Mouse (Mus musculus): ENCODE data around the gene Abcb9. TPM values are rescaled to one million over a fixed set of nuclear protein-coding genes. Genes with fewer than 3 reads are reported as not detected.
"Not testable (repeated sequence)": the region's sequence is repeated elsewhere in the genome, so short reads cannot be mapped to it uniquely, and the experiment has no call there.

Abcb9 gene
- polyA plus RNA-seq, 1 experiment from 2014 or later: 1.6 TPM

GRCm38 (mm10) chr5:124052641-124053040 lies 43.0 kb downstream of the Abcb9 start:
- ATAC-seq (ENCODE audit: extremely low read depth, insufficient number of reproducible peaks, low FRiP score, low TSS enrichment); H3K36me3 ChIP-seq; H3K27me3 ChIP-seq (replicated peaks); H3K4me3 ChIP-seq; H3K9ac ChIP-seq; H3K9me3 ChIP-seq; H3K4me2 ChIP-seq: not testable (repeated sequence)
- peak overlapping the region; percentile 54 for H3K27ac ChIP-seq (replicated peaks)
- peaks cover 29% of the 10 kb centered on the region for H3K4me1 ChIP-seq
- 92% methylated on average over 7 of the region's 7 CpGs for WGBS

DNA sequence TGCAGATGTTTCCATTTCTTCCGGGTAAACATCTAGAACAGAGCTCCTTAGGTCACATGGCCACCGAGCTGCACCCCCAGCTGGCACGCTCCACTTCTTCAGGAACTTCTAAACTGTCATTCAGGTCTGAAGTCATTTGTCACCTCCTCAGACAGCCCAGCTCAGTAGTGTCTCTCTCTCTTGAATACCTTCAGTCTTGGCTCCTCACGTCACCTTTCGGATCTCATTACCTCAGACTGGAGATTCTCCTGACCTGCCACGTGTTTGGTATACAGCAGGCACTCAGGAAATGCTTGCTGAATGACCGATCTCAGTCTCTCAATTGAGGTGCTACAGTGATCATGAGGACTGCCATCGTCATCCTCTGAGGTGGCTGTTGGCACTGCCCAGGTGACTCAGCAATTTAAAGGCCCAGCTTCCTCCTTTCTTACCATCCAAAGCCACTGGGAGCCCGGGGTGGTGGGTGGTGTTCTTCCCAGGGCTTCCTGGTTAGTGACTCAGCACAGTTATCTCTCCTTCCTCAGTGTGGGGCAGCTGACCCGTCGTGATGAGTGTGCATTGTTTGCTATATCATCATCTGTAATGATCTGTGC lies 43.6 kb downstream of the Abcb9 start:
- H3K9me3 ChIP-seq: 0 out of 2 replicates have a peak, but pooled peaks cover 6% of the 10 kb centered on the region
- H3K4me1 ChIP-seq: peaks cover 35% of the 10 kb centered on the region
- ATAC-seq (ENCODE audit: extremely low read depth, insufficient number of reproducible peaks, low FRiP score, low TSS enrichment): peak; percentile 89
- no peak overlapping the region; the same call in 1 of the 2 replicates for H3K9ac ChIP-seq
- peak overlapping the region; percentile 59 for H3K4me2 ChIP-seq
- peak overlapping the region; percentile 86 for H3K27ac ChIP-seq (replicated peaks)
- 55% methylated on average over 11 of the region's 11 CpGs for WGBS
- no peaks in the 10 kb centered on the region for H3K27me3 ChIP-seq (replicated peaks)
- peak overlapping the region; percentile 32 for H3K4me3 ChIP-seq
- no peaks in the 10 kb centered on the region for H3K36me3 ChIP-seq

DNA sequence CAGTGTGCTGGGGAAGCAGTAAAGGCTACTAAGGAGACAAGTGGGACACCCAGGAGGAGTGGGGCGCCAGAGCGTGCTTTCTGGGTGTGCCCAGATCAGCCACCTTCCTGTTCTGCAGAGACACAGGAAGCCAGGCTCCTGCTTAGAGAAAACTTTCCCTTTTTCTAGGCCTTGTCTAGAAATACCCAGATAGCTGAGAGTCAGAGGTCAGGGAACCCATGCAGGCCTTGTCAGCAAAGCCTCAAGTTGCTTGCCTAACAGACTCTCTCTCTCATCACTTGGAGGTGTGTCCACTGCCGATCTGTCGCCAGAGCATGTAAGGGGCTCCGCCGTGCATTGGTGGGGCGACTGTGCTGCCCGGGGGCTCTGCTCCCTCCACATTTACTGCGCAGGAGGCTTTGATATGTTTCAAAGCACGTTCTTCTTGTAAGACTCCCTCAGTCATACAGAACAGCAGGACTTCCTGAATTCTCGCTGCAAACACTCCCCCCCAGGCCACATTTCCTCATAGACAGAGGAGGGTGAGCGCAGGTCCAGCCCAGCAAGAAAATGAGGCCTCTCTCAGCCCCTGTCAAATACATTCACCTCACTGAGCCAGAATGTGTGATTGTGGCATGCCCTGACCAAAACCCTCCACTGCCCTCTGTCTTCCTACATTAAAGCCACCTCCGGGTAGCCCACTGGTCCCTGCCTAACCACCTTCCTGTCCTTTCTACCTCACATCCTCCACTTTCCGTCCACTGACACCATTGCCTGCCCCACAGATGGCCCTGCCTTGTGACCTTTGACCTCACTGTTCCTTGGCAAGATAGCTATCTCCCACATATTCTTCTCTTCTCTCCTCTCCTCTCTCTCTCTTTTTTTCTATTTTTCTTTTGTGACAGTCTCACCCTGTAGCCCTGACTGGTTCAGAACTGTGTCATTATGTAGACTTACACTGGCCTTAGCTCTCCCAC lies 45.2 kb downstream of the Abcb9 start:
- WGBS: 29% methylated on average over 14 of the region's 14 CpGs
- Histone ChIP-seq H3K27me3 (replicated peaks) (no peaks in the 10 kb centered on the region), H3K9me3 (no peaks in the 10 kb centered on the region), H3K9ac (peak overlapping the region; percentile 76), H3K27ac (replicated peaks) (peak overlapping the region; percentile 86), H3K4me3 (peak overlapping the region; percentile 32), H3K4me2 (peak overlapping the region; percentile 59), H3K4me1 (peaks cover 46% of the 10 kb centered on the region), H3K36me3 (no peaks in the 10 kb centered on the region)
- no peak for ATAC-seq (ENCODE audit: extremely low read depth, insufficient number of reproducible peaks, low FRiP score, low TSS enrichment)

DNA sequence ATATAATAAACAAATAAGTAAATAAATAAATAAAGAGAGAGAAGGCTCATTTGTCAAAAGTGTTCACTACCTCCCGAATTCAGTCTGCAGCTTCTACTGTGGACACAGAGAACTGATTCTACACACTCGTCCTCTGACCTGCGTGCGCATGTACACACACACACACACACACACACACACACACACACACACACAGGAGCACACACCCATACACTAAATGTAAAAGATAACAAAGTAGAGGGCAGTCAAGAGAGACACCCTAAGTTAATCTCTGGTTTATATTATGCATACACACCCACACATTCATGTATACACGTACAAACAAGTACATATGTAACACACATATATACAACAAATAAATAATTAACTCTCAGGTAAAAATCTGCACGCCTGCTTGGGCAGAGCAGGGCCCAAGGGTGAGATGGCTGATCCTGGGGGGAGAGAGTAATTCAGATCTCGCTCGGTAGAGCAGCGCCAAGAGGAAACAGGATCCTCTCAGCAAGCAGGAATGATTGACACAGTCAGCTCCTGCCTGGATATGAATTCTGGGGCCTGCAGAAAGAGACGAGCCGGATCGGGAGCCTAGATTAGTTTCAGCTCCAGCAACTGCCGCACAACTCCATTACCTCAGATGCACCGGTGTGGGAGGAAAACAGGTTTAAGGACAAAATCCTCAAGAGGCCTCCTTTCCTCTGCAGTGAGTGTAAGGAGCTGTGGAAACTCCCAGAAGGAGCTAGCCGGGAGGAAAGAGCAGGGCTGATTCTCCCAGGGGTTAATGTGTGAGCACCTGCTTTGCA lies 46.2 kb downstream of the Abcb9 start:
- Histone ChIP-seq H3K4me2 (peak overlapping the region; percentile 59), H3K36me3 (no peaks in the 10 kb centered on the region), H3K27me3 (replicated peaks) (no peaks in the 10 kb centered on the region), H3K4me1 (peaks cover 52% of the 10 kb centered on the region), H3K4me3 (peak overlapping the region; percentile 32), H3K27ac (replicated peaks) (peak overlapping the region; percentile 86), H3K9ac (peak overlapping the region; percentile 76), H3K9me3 (no peaks in the 10 kb centered on the region)
- ATAC-seq (ENCODE audit: extremely low read depth, insufficient number of reproducible peaks, low FRiP score, low TSS enrichment): no peak
- WGBS: 50% methylated on average over 15 of the region's 15 CpGs

- Histone ChIP-seq H3K4me3 (no peak overlapping the region), H3K4me1 (peaks cover 75% of the 10 kb centered on the region), H3K36me3 (no peaks in the 10 kb centered on the region), H3K4me2 (0 out of 2 replicates have a peak overlapping the region, but pooled peaks have one; percentile 12), H3K9ac (peak overlapping the region; percentile 45; the same call in 1 of the 2 replicates), H3K27ac (replicated peaks) (peak overlapping the region; percentile 20; the same call in 1 of the 2 replicates), H3K27me3 (replicated peaks) (no peaks in the 10 kb centered on the region), H3K9me3 (no peaks in the 10 kb centered on the region)
- 68% methylated on average over 7 of the region's 7 CpGs for WGBS
- ATAC-seq (ENCODE audit: extremely low read depth, insufficient number of reproducible peaks, low FRiP score, low TSS enrichment): no peak
Measured at GRCm38 (mm10) chr5:124046741-124047401, 48.7 kb downstream of the Abcb9 start.

- Histone ChIP-seq H3K4me2 (no peak overlapping the region), H3K9ac (peak overlapping the region; percentile 1), H3K4me3 (no peak overlapping the region), H3K9me3 (no peaks in the 10 kb centered on the region), H3K27ac (replicated peaks) (peak overlapping the region; percentile 59), H3K27me3 (replicated peaks) (no peaks in the 10 kb centered on the region), H3K36me3 (no peaks in the 10 kb centered on the region), H3K4me1 (peaks cover 81% of the 10 kb centered on the region)
- no peak for ATAC-seq (ENCODE audit: extremely low read depth, insufficient number of reproducible peaks, low FRiP score, low TSS enrichment)
- WGBS: 27% methylated on average over 11 of the region's 11 CpGs
Measured at GRCm38 (mm10) chr5:124045453-124046010, 50.1 kb downstream of the Abcb9 start.

- Histone ChIP-seq H3K27me3 (replicated peaks) (no peaks in the 10 kb centered on the region), H3K9ac (peak overlapping the region; percentile 72), H3K4me2 (peak overlapping the region; percentile 53), H3K4me1 (peaks cover 70% of the 10 kb centered on the region), H3K27ac (replicated peaks) (peak overlapping the region; percentile 98), H3K9me3 (no peaks in the 10 kb centered on the region), H3K4me3 (no peak overlapping the region), H3K36me3 (no peaks in the 10 kb centered on the region)
- 69% methylated on average over 5 of the region's 5 CpGs for WGBS
- ATAC-seq (ENCODE audit: extremely low read depth, insufficient number of reproducible peaks, low FRiP score, low TSS enrichment): no peak
Measured at GRCm38 (mm10) chr5:124043999-124044398, 51.6 kb downstream of the Abcb9 start.

GRCm38 (mm10) chr5:124043212-124043978 lies 52.2 kb downstream of the Abcb9 start:
- H3K9ac ChIP-seq: peak overlapping the region; percentile 72
- WGBS: 18% methylated on average over 10 of the region's 10 CpGs
- H3K4me3 ChIP-seq: no peak overlapping the region; the same call in 1 of the 2 replicates
- H3K4me2 ChIP-seq: peak overlapping the region; percentile 53
- H3K27ac ChIP-seq (replicated peaks): peak overlapping the region; percentile 98
- H3K36me3 ChIP-seq: no peaks in the 10 kb centered on the region
- H3K9me3 ChIP-seq: no peaks in the 10 kb centered on the region
- peak; percentile 45; the same call in 1 of the 2 replicates for ATAC-seq (ENCODE audit: extremely low read depth, insufficient number of reproducible peaks, low FRiP score, low TSS enrichment)
- H3K4me1 ChIP-seq: peaks cover 67% of the 10 kb centered on the region
- H3K27me3 ChIP-seq (replicated peaks): no peaks in the 10 kb centered on the region

DNA sequence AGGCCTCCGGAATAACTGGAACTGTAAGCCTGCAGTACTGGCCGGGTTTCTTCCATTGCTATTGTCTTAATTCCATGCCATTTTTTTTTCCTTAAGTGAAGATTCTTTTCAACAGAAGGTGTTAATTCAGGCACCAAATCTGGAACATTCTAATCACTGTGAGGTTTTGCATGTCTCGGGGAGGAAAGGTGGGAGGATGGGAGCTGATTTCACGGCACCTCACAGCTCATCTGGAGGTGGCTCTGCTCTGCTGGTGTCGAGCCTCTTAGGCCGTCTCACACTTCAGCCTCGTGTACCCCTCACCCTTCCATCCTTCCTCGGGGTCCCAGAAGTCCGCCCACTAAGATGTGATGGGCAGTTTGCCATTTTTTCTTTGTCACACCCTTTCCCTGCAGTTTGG lies 54.5 kb downstream of the Abcb9 start:
- WGBS: 46% methylated on average over 9 of the region's 9 CpGs
- H3K4me3 ChIP-seq: no peak overlapping the region
- H3K9ac ChIP-seq: peak overlapping the region; percentile 38; the same call in 1 of the 2 replicates
- ATAC-seq (ENCODE audit: extremely low read depth, insufficient number of reproducible peaks, low FRiP score, low TSS enrichment): no peak
- peaks cover 64% of the 10 kb centered on the region for H3K4me1 ChIP-seq
- peak overlapping the region; percentile 20 for H3K27ac ChIP-seq (replicated peaks)
- no peaks in the 10 kb centered on the region for H3K27me3 ChIP-seq (replicated peaks)
- no peaks in the 10 kb centered on the region for H3K9me3 ChIP-seq
- no peaks in the 10 kb centered on the region for H3K36me3 ChIP-seq
- no peak overlapping the region for H3K4me2 ChIP-seq

- no peak overlapping the region for H3K4me2 ChIP-seq
- no peaks in the 10 kb centered on the region for H3K27me3 ChIP-seq (replicated peaks)
- no peak for ATAC-seq (ENCODE audit: extremely low read depth, insufficient number of reproducible peaks, low FRiP score, low TSS enrichment)
- H3K4me1 ChIP-seq: peaks cover 53% of the 10 kb centered on the region
- no peaks in the 10 kb centered on the region for H3K36me3 ChIP-seq
- no peak overlapping the region for H3K9ac ChIP-seq
- H3K9me3 ChIP-seq: no peaks in the 10 kb centered on the region
- 56% methylated on average over 6 of the region's 6 CpGs for WGBS
- H3K4me3 ChIP-seq: no peak overlapping the region
- no peak overlapping the region for H3K27ac ChIP-seq (replicated peaks)
Measured at GRCm38 (mm10) chr5:124039602-124040001, 56.0 kb downstream of the Abcb9 start.

Data from heart, embryonic 13.5 days (tissue).